Mouse (Mus musculus) cerebellum, postnatal 10 days (tissue): ENCODE measurements around the gene Tmprss13.

Experiments
- DNase-seq, 2 experiments: peaks; one replicate each; pipeline ENCODE4 v3.0.0; 2021; ENCODE audit warnings: mixed read lengths in 2 of 2

The Tmprss13 gene

GRCm38 (mm10) chr9:45318855-45319254 lies at the start of gene Tmprss13:
TSS of gene Tmprss13 (plus strand) at chr9:45319100.
- DNase-seq = no peak

DNA sequence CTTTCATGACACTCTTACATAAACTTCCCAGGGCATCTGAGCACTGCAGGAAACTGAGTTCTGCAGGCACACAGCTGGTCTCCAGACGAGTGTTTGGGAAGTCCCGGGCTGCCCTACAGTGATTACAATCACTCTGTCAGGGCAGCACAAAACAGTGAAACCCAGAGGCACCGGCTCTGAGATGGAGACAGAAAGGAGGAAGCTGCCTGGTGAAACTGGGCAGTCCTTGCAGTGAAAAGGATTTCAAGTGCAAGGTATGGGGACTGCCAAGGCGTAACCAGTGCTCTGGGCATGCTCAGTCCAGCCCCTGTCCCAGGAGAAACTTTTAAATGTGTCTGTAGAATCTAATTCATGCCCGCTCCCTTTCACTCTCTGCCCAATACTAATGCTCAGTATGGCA lies 46.7 kb upstream of the Tmprss13 start:
- no peak for DNase-seq

GRCm38 (mm10) chr9:45274218-45274617 lies 44.7 kb upstream of the Tmprss13 start:
- peak in 1 of 2 experiments; percentile 38 for DNase-seq

DNA sequence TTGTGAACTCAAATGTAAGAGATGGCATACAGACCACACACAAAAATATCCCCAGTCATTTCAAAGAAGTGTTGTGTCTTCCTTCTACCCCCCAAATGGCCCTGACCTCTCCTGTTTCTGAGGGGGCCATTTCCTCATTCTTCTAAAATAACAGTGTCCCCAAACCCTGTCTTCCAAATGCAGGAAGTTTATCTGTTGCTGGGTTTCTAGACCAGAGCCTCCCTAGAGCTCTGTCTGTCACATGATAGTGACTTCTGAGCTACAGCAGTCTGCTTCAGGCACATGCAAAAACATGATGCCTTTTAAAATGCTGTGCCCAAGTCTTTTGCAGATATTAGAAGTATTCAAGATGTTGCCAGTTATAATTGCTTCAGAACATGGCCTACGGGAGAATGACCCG lies 44.3 kb upstream of the Tmprss13 start:
- no peak for DNase-seq

DNA sequence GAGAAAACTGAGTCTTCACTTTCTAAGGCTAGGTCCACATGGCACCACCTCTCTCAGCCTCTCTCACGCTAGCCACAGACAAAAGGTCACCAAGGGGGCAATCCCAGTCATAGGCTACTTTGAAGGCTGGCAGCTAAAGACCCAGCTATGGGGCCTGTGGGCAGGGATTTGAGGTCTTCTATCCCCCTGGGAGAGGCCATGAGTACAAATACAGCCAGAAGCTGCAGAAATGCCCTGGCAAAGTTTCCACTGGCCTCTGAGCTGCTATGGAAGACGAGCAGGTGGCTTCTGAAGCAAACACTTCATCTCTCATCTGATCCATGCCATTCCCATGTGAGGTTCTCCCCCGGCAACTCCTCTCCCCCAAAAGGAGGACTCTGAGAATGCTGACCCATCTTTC lies 38.8 kb upstream of the Tmprss13 start:
- DNase-seq = no peak

DNA sequence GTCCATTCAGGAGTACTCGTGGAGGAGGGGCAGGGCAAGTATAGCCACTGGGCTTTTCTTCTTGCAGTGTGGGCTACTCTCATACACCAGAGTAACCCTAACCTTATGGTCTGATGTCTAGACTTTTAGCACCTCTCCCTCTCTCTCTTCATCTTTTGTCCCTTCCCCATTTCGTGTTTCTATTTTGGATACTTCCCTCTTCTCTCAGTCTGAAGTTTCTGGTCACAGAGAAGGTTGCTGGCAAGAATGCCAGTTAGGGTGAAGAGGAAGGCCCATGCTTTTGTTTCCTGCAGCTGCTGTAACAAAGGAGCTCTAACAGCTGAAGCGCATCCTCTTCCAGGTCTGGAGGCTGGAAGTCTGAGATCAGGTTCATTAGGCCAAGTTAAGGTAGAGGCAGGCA lies 38.0 kb upstream of the Tmprss13 start:
- no peak for DNase-seq

GRCm38 (mm10) chr9:45282466-45282865 lies 36.4 kb upstream of the Tmprss13 start:
- no peak for DNase-seq

GRCm38 (mm10) chr9:45291481-45292168 lies 27.3 kb upstream of the Tmprss13 start:
- DNase-seq = peak; percentile 76 to 81

- DNase-seq = no peak
These were observed 24.5 kb upstream of the Tmprss13 start for GRCm38 (mm10) chr9:45294210-45295011.

- DNase-seq = peak; percentile 54 to 67
These were observed 19.5 kb upstream of the Tmprss13 start for GRCm38 (mm10) chr9:45299231-45300006.

DNA sequence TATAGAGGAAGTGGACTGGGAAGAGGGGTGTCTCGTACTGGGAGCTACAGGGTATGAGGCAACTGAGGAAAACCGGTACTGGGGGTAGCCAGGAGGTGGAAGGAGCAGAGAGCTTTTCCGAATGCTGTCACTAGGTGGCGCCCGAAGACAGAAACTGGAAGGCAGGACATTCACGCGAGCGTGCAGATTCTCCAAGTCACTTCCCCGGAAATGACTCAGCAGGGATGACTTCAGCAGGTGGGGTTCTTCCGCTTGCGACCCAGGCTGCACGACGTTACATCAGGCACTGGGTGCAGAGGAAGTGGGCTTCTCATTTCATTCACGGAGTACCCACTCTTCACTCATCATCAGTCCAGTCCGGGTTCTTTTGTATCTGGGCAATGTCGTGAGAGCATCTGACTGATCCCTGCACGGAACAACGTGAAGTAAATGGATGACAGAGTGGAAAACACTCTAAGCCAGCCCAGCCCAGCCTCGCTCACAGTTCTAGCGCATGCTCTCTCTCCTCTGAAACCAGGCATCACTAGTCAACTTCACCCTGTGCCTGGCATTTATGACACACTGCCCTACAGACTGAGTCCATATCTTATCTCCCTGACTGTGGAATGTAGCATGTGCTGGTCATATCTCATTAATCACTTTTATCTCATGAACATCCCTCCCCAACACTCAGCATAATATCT lies 18.3 kb upstream of the Tmprss13 start:
- DNase-seq = peak; percentile 98 to 99

DNA sequence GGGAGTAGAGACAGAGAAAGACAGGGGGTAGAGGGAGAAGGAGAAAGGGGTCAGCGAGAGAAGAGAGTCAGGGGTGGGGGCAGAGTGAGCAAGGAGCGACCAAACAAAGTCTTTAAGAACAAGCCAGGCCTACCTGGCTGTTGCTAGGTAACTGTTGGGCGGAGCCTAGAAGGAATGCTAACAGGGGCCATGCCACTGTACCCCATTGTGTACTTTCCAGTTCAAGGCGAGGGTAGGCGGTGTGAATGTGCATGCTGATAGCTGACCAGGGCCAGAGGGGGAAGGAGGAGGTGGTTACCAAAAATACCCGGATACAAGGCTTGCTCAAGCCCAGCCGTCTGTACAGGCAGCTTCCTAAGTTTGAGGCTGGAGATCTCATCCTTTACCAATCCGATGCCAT lies 17.1 kb upstream of the Tmprss13 start:
- no peak for DNase-seq

GRCm38 (mm10) chr9:45306746-45307410 lies 12.0 kb upstream of the Tmprss13 start:
- DNase-seq = no peak

- no peak for DNase-seq
These were observed 10.4 kb upstream of the Tmprss13 start for GRCm38 (mm10) chr9:45308521-45308920.

DNA sequence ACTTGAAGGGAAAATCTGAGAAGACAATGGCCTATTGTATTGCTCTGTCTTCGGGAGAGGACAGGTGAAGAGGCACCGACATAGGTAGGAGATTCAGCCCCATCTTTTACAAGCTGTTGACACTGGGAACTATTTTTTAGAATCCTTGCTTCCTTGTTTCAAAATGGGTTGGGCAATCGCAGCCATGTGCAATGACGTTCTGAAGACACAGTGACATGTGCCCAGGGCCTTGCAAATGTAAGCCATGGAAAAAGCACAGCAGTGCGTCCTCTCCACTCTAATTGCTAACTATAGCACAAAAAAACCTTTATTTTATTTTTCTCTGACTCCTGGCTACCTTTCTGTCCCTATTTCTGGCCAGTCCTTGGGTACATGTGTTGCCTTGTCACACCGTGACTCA lies 7.0 kb upstream of the Tmprss13 start:
- DNase-seq = no peak

GRCm38 (mm10) chr9:45313913-45314312 lies 5.0 kb upstream of the Tmprss13 start:
- no peak for DNase-seq

DNA sequence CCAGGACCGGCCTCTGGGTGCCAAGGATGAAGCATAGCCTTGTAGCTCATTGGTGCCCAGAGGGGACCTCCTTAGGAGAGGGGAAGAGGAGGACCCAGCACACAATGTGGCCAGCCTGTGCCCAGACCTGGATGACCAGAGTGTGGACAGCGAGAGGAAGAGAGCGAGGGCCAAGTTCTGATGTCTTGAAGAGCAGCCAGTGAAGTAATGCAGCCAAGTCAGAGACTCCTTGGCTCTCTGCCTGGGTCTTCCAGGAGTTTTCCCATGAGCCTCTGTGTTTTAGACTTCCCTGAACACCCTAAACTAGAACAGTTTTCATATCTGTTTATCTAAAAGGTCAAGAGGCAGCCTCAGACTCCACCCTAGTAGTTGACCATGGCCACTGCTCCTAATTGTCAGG lies 1.3 kb upstream of the Tmprss13 start:
- DNase-seq = peak; percentile 61 to 62

GRCm38 (mm10) chr9:45321465-45321864 lies 2.6 kb downstream of the Tmprss13 start:
- DNase-seq = peak; percentile 60 to 69

DNA sequence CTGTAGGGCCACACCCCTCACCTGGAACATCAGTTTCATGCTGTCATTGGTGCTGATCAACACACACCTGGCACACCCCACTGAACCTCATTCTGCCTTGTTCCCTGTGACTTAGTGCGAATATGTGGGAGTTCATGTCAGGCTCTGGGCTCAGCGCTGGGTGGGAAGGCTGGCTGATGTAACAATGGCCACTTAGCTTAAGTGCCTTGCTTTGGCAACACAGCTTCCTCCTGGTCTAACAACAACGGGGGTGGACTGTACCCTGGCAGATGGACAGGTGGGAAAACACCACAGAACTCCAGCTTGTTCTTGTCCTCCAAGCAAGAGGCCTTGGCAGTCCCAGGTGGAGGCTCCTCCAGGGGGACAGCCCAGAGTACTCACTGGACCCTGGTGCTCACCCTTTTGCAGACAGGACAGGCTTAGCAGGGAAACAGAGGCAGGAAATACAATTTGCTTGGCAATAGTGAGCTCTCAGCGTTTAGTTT lies 3.1 kb downstream of the Tmprss13 start:
- no peak for DNase-seq

- DNase-seq = no peak
These were observed 7.5 kb downstream of the Tmprss13 start for GRCm38 (mm10) chr9:45326390-45326789.

DNA sequence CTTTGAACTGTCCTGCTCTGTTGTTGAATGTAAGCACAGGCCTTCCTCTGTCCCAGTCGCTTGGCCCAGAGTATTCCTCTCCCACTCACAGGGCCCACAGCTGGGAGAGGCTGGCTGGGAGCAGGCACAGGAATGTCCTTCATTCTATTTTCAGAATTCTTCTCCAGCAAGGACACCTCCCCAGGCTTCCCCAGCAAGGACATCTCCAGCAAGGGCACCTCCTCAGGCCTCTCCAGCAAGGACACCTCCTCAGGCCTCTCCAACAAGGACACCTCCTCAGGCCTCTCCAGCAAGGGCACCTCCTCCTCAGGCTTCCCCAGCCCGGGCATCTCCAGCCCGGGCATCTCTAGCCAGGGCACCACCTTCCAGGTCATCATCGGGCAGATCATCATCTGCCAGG lies 9.4 kb downstream of the Tmprss13 start:
- no peak for DNase-seq

- no peak for DNase-seq
These were observed 10.7 kb downstream of the Tmprss13 start for GRCm38 (mm10) chr9:45329577-45329976.
